Mouse (Mus musculus) urinary bladder, postnatal 36 days (tissue): ENCODE data around the gene Lpin3.

Experiments
- DNase-seq, 2 experiments: peaks; one replicate each; pipeline ENCODE4 v3.0.0; 2022; ENCODE audit warnings: low spot score in 2 of 2, mixed read lengths in 1 of 2

Gene Lpin3

DNA sequence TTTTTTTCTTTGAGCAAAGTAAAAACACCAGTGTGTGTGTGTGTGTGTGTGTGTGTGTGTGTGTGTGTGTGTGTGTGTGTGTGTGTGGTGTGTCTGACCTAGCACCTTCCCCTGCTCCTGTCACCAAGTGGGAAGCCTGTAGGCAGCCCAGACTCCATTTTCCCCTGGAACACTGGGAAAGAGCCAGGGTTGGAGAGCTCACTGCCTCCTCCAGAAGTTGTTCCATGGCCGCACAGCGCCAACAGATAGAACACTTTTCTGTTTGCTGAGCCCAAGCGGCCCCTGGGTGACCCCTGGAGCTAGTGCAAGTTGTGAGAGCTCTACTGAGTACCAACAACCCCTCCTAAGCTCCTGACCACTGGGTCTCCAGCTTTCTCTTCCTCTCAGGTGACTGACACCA is 52.5 kb downstream of the Lpin3 start:
- no peak for DNase-seq

DNA sequence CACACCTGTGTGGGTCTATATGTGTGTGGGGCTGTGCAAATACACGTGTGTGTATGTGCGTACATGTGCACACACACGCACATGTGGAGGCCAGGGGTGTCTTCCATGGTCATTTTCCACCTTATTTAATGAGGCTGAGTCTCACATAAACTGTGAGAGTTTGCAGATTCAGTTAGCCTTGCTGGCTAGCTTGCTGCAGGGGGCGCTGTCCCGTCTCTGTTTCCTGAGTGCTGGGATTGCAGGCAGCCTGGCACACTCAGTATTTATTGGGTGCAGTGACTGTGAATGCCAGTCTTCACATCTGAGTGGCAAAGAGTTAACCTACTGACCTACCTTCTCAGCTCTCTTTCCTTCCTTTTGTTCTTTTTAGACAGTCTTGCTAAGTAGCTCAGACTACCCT is 53.4 kb downstream of the Lpin3 start:
- no peak for DNase-seq

DNA sequence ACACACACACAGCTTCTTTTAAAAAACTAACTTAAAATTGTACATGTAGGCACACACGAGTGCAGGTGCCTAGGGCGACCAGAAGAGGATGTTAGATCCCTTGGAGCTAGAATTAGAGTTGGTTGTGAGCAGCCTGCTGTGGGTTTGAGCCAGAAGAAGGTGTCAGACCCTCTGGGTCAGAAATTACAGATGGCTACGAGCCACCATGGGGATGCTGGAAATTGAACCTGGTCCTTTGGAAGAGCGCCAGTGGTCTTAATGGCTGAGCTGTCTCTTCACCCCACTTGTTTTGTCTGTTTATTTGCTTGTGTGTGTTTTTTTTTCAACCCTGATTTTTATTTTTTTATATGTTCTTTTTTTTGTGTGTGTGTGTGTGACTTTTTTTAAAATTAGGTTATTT is 54.0 kb downstream of the Lpin3 start:
- DNase-seq, result no peak

DNA sequence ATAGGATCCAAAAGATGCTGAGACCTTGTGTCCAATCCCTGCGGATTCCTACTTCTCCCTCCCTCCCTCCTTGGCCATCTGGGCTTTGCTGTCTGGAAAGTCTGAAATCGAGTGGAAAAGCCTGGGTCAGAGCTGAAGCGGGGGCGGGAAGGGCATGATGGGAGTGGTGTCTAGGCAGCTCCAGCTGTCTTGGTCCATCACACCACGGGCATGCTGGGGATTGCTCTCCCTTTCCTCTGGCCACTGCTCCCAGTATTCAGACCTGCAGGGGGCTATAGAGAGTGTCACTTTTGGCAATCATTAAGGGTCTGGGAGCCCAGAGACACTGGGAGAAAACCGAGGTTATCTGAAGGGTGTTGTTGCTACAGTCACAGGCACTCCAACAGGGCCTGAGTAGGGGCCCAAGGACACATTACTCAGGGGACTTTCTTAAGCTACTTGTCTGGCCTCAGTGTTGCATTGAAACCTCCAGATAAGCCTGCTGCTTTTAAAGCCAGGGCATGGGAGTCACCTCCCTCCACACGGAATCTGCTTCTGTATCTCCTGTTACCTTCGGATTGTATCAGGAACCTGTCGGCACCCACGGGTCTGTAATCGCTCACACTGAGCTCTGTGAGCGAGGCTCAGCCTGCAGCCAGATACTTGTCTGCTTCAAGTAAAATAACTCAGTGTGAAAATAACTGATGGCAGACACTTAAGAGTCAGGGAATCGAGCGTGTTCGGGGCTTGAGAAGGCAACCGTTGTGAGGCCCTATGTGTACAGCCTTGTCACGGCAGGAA is 60.6 kb downstream of the Lpin3 start:
- no peak for DNase-seq

DNA sequence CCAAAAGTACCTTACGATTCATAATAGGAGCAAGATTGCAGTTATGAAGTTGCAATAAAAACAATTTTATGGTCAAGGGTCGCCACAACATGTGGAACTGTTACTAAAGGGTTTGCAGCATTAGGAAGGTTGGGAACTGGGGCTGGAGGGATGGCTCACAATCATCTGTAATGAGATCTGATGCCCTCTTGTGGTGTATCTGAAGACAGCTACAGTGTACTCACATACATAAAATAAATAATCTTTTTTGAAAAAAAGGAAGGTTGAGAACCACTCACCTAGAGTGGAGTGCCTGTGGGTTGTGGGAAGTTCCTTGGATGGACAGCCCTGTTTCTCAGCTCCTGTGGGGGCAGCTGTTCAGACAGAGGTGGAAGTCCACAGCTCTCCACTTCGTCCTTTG is 62.0 kb downstream of the Lpin3 start:
- no peak for DNase-seq

DNA sequence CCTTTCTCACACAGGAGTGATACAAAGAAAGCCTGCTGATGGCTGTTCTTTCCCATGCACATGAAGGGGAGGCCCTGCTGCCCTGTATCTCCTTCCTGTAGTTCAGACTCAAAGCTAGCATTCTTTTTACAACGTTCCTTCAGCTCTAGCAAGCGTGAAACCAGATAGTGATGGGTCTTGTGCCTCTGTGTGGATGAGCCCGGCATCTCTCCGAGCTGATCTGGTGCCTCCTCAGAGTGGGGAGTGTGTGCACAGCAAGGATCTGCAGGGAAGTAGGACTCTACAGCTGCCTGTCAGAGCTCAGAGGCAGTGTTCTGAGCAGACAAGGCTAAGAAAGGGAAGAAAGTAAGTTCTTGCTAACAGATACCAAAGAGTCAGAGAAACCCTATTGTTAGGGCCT is 71.1 kb downstream of the Lpin3 start:
- no peak for DNase-seq

DNA sequence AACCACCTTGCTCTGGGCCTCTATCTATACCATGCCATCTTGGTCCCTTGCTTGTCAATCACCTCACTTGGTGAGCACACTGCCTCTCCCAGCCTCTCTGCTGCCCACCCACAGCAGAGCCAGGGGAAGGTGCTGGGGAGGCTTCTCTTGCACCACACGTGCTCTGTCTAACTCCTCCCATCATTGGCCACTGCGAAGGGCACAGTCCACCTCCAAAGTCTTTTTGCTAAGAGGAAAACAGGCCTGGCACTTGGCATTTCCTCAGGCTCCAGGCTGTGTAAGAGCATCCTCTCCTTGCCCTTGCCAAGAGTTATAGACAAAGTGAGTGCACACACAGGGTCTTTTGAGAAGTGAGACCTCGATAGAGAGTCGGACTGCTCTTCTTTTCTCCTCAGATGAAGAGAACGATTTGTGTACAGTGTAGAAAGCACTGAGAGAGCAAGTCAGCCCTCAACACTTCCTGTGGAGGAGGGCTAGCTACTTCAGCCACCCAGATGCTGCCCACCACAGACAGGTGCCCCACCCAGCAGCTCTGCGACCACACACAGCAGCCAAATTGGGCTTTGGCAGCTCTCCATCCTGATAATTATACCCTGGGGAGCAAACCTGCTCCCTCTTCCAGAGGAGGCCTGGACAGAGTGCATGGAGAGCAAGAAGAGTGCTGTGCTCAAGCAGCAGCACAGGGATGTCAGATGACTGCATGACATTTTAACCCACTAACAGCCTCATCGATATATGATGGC is 72.8 kb downstream of the Lpin3 start:
- DNase-seq, result no peak

DNA sequence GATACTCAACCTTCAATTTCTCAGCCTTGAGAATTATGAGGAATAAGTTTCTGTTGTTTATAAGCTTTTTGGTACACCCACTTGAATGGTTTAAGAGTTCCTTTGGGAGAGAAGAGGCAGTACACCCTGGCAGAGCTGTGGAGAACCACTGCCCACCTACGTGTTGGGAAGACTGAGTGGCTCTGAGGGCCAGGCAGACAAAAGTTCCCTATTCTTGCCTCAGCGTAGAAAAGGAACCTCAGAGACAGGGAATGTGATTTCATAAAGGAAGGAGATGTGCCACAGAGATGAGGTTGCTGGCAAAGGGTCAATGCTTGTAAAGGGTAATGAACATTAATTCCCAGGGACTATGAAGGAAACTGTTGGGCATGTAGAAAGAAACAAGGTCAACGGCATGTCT is 74.1 kb downstream of the Lpin3 start:
- DNase-seq, result no peak

DNA sequence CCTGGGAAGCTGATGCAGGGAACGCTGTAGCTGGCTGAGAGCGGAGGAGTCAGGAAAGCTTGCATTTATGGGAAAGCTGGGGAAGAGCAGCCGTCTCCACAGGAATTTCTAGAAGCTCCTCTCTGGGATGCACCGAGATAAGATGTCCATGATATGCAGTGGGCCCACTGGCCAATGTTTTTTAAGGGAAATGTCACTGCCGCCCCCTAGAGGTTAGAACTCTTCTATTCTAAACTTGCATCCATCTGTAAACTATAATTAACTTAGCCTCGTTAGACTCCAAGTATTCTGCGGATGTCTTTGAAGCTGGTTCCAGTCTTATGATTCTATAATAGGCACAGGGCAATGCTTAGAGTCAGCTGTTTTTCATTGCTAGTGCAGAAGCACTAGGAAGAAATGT is 74.9 kb downstream of the Lpin3 start:
- no peak for DNase-seq
